Mouse (Mus musculus) macrophage (primary cell): ENCODE data around the gene Insrr. TPM values are rescaled to one million over a fixed set of nuclear protein-coding genes. Genes with fewer than 3 reads are reported as not detected.

Experiments used
- H3K27ac ChIP-seq: fragments of 350-480 bp; formaldehyde crosslinking; 2 replicates; pipeline ENCODE4 v1.9.0; 2021
- H3K36me3 ChIP-seq: fragments of 350-480 bp; formaldehyde crosslinking; 2 replicates; pipeline ENCODE4 v1.9.0; 2021; ENCODE audit errors: inconsistent target
- H3K4me3 ChIP-seq: fragments of 350-480 bp; formaldehyde crosslinking; 2 replicates; pipeline ENCODE4 v1.9.0; 2021; ENCODE audit errors: inconsistent target
- H3K79me2 ChIP-seq: fragments of 350-480 bp; formaldehyde crosslinking; 2 replicates; pipeline ENCODE4 v1.9.0; 2021; ENCODE audit errors: inconsistent target
- WGBS: methylation state at CpG from one replicate; pipeline ENCODE4 v1.1.7; 2026; ENCODE audit warnings: inconsistent platforms; ENCODE audit not compliant: missing documents; 5-methylcytosine and 5-hydroxymethylcytosine counted together
- polyA plus RNA-seq: library from polyadenylated mRNA; stranded (reverse); fragments of 250-400 nt; gene quantifications from 3 replicates; pipeline ENCODE4 v1.2.4, GENCODE M21; 2018; ENCODE audit warnings: inconsistent platforms
- total RNA-seq, 78 experiments: library from RNA; depleted of rRNA; stranded (reverse); fragments of 250-400 nt; gene quantifications; 1 replicate in 9 of 78; 2 replicates in 24 of 78; 3 replicates in 43 of 78; 4 replicates in 2 of 78; pipeline ENCODE4 v1.2.4; 2018; ENCODE audit warnings: inconsistent platforms in 56 of 78

The Insrr gene
- 1 to 10 TPM in 1 of 26 experiments, under 1 TPM in 7, not detected in 18; 0.12 to 1.4 (median 0.26) TPM for total RNA-seq (2018; cell fraction: chromatin; rRNA removed)
- under 1 TPM in 3 of 26 experiments, not detected in 23; 0.03 to 0.05 (median 0.03) TPM for total RNA-seq (2018; cell fraction: cytosol; rRNA removed)
- total RNA-seq (2018; cell fraction: nucleus; rRNA removed): 1 to 10 TPM in 1 of 26 experiments, under 1 TPM in 9, not detected in 16; 0.10 to 1.8 (median 0.19) TPM
- not detected in 3 replicates for polyA plus RNA-seq

DNA sequence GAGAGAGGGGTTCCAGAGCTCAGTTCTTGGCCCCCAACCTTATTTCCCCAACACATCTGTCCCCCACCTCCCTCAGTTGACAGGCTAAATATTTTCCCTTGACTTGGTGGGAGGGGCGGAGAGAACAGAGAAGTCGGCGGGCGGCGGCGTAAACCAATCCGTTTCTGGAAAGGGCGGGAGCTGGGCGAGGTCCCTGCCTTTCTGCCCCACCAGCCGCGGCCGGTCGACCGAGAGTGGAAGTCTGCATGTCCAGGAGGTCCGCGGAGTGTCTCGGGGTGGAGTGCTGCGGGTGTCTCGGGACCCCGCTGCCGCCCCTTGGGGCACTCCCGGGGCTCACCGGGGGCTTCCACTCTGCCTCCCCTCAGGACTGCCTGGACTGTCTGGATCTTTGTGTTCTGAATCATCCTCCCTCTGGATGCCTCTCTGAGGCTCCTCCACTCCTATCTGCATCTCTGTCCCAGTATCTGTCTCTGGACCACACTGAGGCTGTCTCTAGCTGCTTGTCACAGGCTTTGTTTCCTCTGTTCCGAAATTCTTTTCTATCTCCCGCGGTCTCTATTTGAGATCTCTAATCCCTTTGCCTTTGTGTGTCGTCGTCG is at the start of gene Insrr:
Gene Insrr, plus strand, starts transcription at position 216 of the 599 bp plus-strand sequence.
- no peaks in the 10 kb centered on the region for H3K79me2 ChIP-seq
- H3K36me3 ChIP-seq: no peaks in the 10 kb centered on the region
- no peak within 1 kb of the TSS for H3K27ac ChIP-seq
- no peak within 1 kb of the TSS for H3K4me3 ChIP-seq
- WGBS: 3% methylated on average over 29 of the region's 29 CpGs

- Histone ChIP-seq H3K4me3 (no peak within 1 kb of the TSS), H3K36me3 (no peaks in the 10 kb centered on the region), H3K79me2 (no peaks in the 10 kb centered on the region), H3K27ac (no peak within 1 kb of the TSS)
- WGBS: 81% methylated on average over 13 of the region's 13 CpGs
Measured at GRCm38 (mm10) chr3:87748431-87748830, 48.3 kb upstream of the Insrr start, which contains the start of gene Lrrc71. TSS of gene Lrrc71 (minus strand) at chr3:87748625.

DNA sequence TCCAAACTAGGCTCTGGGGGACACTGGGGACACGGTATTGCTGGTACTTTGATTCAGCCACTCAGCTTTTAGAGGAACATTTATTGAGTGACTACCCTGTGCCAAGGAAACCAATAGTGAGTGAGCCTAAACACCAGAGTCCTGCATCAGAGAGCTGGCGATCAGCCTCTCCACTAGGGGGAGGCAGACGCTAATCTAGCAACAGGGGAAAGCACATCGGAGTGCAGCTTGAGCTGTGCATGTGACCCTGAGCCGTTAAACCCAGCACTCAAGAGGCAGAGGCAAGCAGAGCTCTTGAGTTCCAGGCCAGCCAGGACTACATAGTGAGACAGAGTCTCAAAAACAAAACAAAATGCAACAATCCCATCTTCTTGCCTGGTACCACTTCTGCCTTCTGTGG is 47.7 kb upstream of the Insrr start:
- 21% methylated on average over 5 of the region's 5 CpGs for WGBS
- no peaks in the 10 kb centered on the region for H3K79me2 ChIP-seq
- H3K27ac ChIP-seq: no peak overlapping the region
- no peak overlapping the region for H3K4me3 ChIP-seq
- no peaks in the 10 kb centered on the region for H3K36me3 ChIP-seq

GRCm38 (mm10) chr3:87749977-87750376 is 46.8 kb upstream of the Insrr start:
- no peak overlapping the region for H3K4me3 ChIP-seq
- 97% methylated on average over 12 of the region's 12 CpGs for WGBS

DNA sequence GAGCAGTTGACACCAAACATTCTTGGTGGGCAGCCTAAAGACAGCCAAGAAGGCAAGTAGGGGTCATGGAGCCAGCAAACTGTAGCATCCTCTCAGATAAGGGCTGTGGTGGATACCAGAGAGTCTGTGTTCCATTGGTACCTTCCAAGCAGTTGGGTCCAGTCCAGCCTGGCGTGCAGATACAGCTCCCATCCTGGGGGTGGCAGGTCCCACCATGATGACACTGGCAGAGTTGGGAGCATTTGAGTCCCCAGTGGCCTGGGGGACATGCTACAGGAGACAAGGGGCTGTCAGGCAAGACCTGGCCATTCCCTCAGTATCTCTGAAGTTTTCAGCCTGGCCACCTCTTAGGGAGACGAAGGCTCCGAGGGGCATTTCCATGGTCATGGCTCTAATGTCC is 44.2 kb upstream of the Insrr start:
- no peaks in the 10 kb centered on the region for H3K79me2 ChIP-seq
- WGBS: 93% methylated on average over 3 of the region's 3 CpGs
- no peak overlapping the region for H3K27ac ChIP-seq
- H3K4me3 ChIP-seq: no peak overlapping the region
- no peaks in the 10 kb centered on the region for H3K36me3 ChIP-seq

More at GRCm38 (mm10) chr3:87749977-87750376, 46.8 kb upstream of the Insrr start:
- Histone ChIP-seq H3K79me2 (no peaks in the 10 kb centered on the region), H3K27ac (no peak overlapping the region), H3K36me3 (no peaks in the 10 kb centered on the region)

DNA sequence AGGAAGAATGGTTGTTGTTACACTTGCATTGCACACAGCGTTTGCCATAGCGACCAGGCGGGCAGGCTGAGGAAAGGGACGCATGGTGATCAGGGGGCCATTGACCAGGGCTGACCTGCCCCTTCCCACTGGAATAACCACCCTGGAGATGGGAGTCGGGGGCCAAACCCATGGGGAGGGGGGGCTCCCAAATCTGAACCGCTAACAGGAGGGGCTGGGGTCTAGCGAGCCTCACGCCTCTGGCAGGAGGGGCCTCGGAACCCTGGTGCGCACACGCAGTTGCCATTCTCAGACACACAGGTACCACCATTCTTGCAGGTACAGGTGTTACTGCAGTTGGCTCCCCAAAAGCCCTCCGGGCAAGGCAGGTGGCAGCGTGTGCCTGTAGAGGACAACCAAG is 42.9 kb upstream of the Insrr start:
- Histone ChIP-seq H3K27ac (no peak overlapping the region), H3K79me2 (no peaks in the 10 kb centered on the region), H3K36me3 (no peaks in the 10 kb centered on the region), H3K4me3 (no peak overlapping the region)
- WGBS: 94% methylated on average over 11 of the region's 13 CpGs

- Histone ChIP-seq H3K4me3 (no peak overlapping the region), H3K79me2 (no peaks in the 10 kb centered on the region), H3K36me3 (no peaks in the 10 kb centered on the region), H3K27ac (no peak overlapping the region)
- 25% methylated on average over 24 of the region's 24 CpGs for WGBS
Measured at GRCm38 (mm10) chr3:87755964-87756363, 40.8 kb upstream of the Insrr start.

- Histone ChIP-seq H3K36me3 (no peaks in the 10 kb centered on the region), H3K79me2 (no peaks in the 10 kb centered on the region), H3K27ac (no peak overlapping the region), H3K4me3 (no peak overlapping the region)
- 92% methylated on average over 20 of the region's 20 CpGs for WGBS
Measured at GRCm38 (mm10) chr3:87756488-87756887, 40.3 kb upstream of the Insrr start.

DNA sequence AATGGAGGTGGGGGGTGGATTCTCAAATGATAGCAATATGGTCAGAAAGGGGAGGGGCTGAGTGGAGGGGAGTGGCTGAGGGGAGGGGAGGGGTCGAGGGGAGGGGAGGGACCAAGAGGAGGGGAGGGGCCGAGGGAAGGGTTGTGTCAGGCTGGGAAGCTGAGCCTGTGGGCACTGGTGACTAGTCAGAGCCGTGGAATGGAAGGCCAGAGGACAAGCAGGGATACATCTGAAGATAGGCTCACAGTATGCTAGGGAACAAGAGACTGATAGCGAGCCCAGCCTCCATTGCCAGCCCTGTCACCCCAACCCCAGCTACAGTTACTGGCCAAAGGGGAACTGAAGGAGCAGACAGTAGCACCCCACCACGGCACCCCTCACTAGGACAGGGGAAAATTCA is 38.1 kb upstream of the Insrr start:
- 59% methylated on average over 3 of the region's 5 CpGs for WGBS
- H3K4me3 ChIP-seq: no peak overlapping the region
- H3K36me3 ChIP-seq: no peaks in the 10 kb centered on the region
- H3K27ac ChIP-seq: no peak overlapping the region
- H3K79me2 ChIP-seq: no peaks in the 10 kb centered on the region

DNA sequence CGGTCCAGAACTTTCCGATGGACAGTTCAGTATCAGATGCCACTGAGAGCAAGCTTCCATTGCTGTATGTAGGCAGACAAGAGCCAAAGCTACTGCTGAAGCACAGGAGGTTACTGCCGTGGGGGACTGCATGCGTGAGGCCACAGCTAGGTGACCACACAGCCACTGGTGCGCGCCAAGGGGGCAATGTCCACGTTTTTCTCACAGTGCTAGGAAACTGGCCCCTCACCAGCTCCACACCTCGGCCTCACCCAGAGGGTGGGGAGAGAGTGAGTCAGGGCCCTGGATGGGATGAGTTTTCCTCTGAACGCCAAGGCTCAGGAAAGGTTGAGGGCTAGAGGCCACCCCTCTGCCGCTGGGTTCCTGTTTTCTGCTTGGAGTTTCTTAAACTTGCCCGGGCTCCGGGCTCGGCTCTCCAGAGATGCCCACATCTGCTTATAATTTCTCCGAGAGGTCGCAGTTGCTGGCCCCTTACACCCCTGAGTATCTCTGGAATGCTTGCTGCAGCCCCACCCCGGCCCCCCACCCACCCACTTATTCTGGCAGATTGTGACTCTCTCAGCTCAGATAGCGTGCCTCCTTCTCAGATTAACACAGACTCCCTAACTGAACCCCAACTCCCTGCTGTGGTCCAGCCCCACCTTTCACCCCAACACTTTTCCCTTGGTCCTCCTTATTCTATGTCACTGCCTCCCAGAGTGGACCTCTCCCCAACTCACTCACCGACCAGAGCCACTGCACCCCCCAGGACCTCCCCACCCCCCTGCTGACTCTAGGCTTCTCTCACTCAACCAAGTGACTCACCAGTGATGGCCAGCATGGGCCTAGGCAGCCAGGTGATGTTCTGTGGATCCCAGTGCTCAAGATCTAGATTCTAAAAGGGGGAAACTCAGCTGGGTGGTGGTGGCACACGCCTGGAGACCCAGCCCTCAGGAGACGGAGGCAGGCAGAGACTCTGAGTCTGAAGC is 35.1 kb upstream of the Insrr start:
- WGBS: 61% methylated on average over 20 of the region's 20 CpGs
- H3K79me2 ChIP-seq: no peaks in the 10 kb centered on the region
- no peak overlapping the region for H3K4me3 ChIP-seq
- no peak overlapping the region for H3K27ac ChIP-seq
- no peaks in the 10 kb centered on the region for H3K36me3 ChIP-seq

DNA sequence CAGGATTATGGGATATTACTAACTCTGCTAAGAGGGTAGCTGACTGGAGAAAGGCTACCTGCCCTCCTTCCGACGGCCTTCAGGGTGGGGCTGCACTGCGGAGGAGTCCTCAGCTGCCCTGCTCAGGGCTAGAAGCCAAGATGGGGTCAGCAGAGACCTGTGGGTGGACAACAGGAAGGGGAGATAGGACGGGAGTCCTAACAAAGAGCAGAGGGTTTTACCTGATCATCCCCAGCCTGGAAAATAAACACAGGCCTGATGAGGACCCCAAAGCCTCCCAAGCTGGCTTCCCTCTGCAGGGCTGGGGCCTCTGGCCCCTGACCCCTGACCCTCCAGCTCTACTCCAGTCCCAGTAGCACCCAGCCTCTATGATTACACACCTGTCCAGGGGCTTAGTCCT is 33.5 kb upstream of the Insrr start:
- Histone ChIP-seq H3K36me3 (no peaks in the 10 kb centered on the region), H3K79me2 (no peaks in the 10 kb centered on the region), H3K4me3 (no peak overlapping the region), H3K27ac (no peak overlapping the region)
- WGBS: 91% methylated on average over 4 of the region's 4 CpGs

GRCm38 (mm10) chr3:87763683-87764289 is 33.0 kb upstream of the Insrr start:
- WGBS: 27% methylated on average over 12 of the region's 15 CpGs
- Histone ChIP-seq H3K27ac (no peak overlapping the region), H3K4me3 (no peak overlapping the region), H3K79me2 (no peaks in the 10 kb centered on the region), H3K36me3 (no peaks in the 10 kb centered on the region)

DNA sequence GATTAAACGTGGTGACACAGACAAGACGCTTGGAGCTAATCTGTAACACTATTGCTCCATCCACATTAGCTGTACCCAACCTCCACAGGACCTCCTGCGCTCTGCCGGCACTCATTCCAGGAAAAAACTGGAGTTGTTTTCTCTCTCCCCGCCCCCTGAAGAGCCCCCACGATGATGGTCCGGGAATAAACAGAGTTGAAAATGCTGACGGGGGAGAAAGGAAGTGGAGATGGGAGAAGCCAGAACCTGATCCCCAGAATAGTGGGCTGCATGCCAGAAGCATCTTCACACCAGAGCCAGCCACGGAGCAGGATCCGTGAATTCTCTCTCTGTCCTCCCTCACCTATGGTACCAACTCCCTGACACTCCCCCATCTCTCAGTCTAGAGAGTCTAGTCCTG is 32.2 kb upstream of the Insrr start:
- H3K27ac ChIP-seq: no peak overlapping the region
- no peaks in the 10 kb centered on the region for H3K79me2 ChIP-seq
- 16% methylated on average over 10 of the region's 10 CpGs for WGBS
- H3K4me3 ChIP-seq: no peak overlapping the region
- no peaks in the 10 kb centered on the region for H3K36me3 ChIP-seq

- Histone ChIP-seq H3K36me3 (no peaks in the 10 kb centered on the region), H3K79me2 (no peaks in the 10 kb centered on the region), H3K4me3 (no peak overlapping the region), H3K27ac (no peak overlapping the region)
- WGBS: 6% methylated on average over 10 of the region's 10 CpGs
Measured at GRCm38 (mm10) chr3:87765091-87765490, 31.7 kb upstream of the Insrr start.
